Mouse (Mus musculus) brain, embryonic 14.5 days (tissue): ENCODE measurements at regions not wholly inside any gene's neighbourhood (a gene's known extent, or its start where the extent isn't known, plus 50 kb on each side); places are given as distances from the start of the nearest gene placed in this dataset.

Experiments used
- CTCF ChIP-seq: fragments of 200-500 bp; IDR thresholded peaks from 2 replicates; pipeline ENCODE4 v1.5.1; 2012; ENCODE audit warnings: inconsistent platforms, mild to moderate bottlenecking, moderate library complexity, borderline replicate concordance; ENCODE audit not compliant: insufficient read depth, insufficient read length; ENCODE audit errors: extremely low read depth
- POLR2A ChIP-seq: fragments of 200-500 bp; IDR thresholded peaks from 2 replicates; pipeline ENCODE4 v1.6.1; 2012; ENCODE audit warnings: mild to moderate bottlenecking, inconsistent platforms, borderline replicate concordance; ENCODE audit not compliant: poor library complexity, insufficient read depth, insufficient read length, severe bottlenecking; ENCODE audit errors: extremely low read depth

DNA sequence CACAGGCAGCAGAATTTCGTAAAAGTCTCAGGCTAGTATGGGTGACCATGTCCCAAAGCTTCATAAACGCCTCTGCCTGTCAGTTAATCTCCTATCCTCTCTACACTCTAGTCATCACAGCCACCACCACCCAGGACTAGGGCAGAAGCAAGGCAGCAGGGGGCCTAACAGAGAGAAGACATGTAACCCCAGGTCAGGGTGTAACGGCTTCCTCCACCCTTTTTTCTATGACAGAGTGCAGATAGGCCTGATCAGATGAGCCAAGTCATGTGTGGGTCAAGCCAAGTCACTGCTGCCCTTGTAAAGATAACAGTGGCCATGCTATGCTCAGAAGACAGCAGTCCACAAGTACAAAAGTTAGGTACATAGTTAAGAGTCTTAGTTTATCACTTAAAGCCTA lies 270.1 kb upstream of the Arid1b start:
- TF ChIP-seq CTCF (no peak), POLR2A (no peak)
